Mouse (Mus musculus) R1 (cell line): ENCODE measurements around the gene Birc5.
"Not testable (repeated sequence)": the region's sequence is repeated elsewhere in the genome, so short reads cannot be mapped to it uniquely, and the experiment has no call there.

Experiments
- DNase-seq: peaks from one replicate; pipeline ENCODE4 v3.0.0-alpha.2; 2018; ENCODE audit warnings: low read depth, low spot score

Gene Birc5

GRCm38 (mm10) chr11:117848985-117849671, at the start of gene Birc5:
Birc5 (plus strand) TSS chr11:117849251.
- peak; percentile 97 for DNase-seq

DNA sequence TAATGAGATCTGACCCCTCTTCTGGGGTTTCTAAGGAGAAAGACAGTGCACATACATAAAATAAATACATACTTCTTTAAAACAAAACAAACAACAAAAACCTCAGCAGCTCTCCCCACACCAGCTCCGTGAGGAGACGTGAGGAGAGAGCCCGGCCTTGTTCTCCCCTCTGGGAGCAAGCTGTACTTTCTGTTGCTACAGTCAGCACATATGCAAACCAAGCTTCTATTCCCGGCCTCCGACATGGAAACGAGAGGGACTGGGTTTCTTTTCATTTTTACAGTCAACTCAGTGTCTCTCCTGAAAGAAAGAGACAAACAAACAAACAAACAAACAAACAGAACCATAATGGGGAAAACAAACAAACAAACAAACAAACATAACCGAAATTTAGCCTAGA, 49.0 kb upstream of the Birc5 start:
- DNase-seq: no peak

DNA sequence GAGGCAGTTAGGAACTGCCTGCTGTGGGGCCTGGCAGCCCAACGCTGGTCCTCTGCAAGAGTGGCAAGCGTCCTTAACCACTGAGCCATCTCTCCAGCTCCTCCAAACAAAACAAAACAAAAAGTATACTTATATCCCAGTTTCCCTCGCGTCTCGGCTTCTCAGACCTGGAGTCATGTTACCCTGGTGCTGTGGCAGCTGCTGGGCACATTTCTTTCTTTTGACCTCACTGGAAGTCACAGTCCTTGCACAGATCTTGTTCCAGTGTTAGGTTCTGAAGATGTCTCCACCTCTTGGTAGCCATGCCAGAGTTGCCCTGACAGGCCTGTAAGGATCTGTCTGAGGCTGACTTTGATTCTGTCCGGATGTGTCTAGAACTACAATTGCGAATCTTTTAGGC, 47.4 kb upstream of the Birc5 start:
- DNase-seq: no peak

- no peak for DNase-seq
Observed at GRCm38 (mm10) chr11:117803166-117803688, 45.8 kb upstream of the Birc5 start.

GRCm38 (mm10) chr11:117806781-117807180, 42.3 kb upstream of the Birc5 start:
- no peak for DNase-seq

DNA sequence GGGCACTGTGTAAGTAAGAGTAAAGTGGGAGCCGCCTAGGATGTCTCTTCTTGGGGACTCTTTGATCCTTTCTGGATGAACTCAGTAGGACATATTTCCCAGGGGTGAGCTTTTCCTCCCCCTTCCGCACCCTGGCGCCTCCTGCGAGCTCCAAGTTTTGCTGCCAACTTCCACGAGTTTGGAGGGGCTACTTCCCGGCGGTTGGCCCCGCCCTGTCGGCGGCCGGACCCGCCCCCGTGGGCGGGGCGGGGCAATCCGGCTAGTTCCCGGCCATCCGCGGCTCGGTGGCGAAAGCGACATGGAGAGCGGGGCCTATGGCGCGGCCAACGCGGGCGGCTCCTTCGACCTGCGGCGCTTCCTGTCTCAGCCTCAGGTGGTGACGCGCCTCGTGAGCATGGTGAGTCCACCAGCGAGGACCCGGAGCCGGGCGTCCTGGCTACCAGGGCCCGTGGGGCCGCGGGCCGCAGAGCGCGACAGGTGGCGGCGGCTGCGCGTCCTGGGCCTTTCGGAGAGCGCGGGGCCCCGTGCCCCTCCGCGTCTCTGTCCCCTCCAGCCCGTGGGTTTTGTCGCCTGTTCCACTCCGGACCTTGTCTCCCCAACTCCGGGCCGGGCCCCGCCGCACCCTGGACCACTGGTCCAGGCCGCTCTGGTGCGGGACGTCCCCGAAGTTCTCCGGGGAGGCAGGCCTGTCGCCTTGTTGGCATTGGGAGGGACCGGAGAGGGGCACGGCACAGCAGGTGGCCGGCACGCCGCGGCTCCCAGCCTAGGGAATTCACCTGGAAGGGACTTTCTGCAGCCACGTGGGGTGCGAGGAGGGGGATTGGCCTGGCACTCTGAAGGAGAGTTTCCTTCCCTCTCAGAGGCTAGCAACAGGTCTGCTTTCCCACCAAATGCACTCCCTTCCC, 39.4 kb upstream of the Birc5 start, which contains the start of the genes Gm20708 and Syngr2:
Gene Gm20708 (plus strand): TSS at position 262 of the 905 bp plus-strand sequence.
Gene Syngr2 (plus strand): TSS at position 262 of the 905 bp plus-strand sequence.
- peak; percentile 82 for DNase-seq

DNA sequence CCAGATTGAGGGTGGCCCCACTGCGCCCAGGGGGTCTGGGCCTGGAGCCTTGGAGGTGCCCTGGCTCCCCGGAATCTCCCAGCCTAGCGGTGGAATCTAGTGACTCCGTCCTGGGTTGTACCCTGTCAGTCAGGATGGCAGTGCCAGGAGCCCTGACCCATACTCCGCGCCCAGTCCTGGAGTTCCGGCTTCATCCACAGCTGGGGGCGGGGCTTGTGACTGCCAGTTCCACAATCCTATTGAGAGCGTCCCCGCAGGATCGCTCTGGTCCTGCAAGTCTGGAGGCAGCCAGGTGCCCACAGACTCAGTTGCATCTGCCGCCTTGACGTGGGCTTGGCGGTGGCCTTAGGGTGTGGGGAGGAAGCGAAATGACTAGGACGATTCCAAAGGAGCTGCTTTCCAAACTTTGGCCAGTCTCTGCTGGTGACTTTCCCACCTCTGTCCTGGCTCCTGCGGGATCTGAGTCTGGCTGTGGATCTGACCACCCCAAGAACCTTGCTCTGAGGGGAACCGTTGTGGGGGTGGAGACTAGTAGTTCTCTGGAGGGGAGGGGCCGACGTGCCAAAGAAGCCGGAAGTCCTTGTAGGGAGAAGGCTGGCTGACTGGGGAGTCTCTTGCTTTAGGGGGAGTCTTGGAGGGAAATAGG, 38.5 kb upstream of the Birc5 start:
- DNase-seq: peak; percentile 94

DNA sequence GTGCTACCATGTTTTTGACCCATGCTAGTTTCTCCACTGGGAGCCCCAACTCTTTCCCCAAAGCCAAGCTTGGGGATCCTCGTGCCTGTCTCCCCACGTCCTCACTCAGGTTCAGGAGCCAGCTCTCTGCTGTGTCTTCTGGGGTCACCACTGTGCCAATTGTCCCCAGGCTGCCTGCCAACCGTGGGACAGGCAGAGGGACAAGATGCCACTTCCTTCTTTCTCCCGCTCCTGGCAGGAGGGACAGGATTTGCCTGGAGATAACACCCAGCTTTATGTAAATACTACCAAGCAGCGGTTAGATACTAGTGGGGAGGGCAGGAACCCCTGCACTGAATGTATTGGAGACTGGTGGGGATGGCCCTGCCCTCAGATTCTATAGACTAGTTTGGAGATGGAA, 35.2 kb upstream of the Birc5 start:
- DNase-seq: no peak

DNA sequence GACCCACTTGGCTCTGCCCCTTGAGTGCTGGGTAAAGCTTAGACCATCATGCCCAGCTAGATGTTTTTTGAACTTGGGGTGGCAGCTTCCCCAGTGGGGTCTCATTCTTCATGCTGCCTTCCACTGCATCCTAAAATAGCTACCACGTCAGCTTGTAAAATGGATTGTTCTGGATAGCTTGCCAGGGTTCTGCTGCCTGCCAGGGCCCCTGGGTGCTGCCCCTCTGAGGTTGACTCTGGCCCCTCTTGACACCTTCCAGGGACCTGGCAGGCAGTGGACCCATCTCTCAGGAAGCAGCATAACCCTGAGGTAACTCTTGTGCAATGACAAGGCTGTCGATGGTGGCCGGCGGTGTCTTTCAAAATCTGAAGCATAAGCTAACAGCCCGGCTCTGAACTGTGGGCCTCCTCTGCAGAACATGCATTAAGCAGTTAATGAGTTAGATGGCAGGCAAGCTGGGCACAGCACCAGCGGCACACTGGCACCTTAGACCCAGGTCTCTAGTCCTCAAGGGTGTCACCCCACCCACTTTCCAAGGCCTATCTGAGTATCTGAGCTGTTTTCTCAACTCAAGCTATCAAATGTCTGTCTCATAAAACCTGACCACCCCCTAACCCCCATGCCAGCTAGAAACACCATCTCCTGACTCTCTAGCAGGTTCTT, 34.2 kb upstream of the Birc5 start:
- no peak for DNase-seq

DNA sequence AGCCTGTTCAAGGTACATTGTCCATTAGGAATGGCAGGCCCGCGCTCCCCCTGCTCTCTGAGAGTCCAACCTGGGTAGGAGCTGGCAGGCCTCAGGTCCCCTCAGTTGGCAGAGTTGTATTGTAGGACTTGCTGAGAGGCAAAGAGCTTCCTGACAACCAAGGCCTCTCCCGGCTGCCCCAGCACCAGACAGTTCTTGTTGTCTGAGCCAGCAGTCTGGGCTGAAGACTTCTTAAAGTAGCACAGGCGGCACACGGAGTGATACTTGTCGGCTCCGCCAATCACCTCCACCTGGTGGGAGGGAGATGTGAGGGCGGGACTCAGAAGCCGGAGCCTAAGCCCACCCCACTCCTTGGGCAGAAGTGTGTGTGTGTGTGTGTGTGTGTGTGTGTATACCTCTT, 33.2 kb upstream of the Birc5 start:
- not testable (repeated sequence) for DNase-seq

DNA sequence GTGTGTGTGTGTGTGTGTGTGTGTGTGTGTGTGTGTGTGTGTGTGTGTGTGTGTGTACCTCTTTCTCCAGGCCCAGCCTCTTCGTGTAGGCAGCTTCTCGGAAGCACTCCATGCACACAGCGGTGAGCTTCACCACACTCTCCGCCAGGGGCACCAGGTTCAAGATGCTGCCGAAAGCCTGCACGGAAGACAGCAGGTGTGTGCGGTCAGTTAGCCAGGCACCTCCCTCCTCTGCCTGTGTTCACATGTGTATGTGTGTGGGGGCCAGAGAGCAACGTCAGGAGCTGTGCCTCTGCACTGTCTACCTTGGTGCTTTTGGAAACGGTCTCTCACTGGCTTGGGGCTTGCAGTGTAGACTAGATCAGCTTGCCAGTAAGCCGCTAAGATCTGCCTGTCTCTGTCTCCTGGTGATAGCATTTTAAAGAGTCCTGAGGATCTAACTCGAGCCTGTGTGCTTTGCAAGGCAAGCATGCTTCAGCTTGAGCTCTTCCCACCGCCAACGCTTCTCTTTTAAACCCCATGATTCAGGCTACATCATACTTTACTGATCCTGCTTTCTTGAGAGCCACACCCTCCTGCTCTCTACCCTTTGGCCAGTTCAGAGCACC, 32.6 kb upstream of the Birc5 start:
- DNase-seq: peak; percentile 56

GRCm38 (mm10) chr11:117819095-117819494, 30.0 kb upstream of the Birc5 start:
- peak; percentile 23 for DNase-seq

GRCm38 (mm10) chr11:117820173-117820572, 28.9 kb upstream of the Birc5 start:
- no peak for DNase-seq

DNA sequence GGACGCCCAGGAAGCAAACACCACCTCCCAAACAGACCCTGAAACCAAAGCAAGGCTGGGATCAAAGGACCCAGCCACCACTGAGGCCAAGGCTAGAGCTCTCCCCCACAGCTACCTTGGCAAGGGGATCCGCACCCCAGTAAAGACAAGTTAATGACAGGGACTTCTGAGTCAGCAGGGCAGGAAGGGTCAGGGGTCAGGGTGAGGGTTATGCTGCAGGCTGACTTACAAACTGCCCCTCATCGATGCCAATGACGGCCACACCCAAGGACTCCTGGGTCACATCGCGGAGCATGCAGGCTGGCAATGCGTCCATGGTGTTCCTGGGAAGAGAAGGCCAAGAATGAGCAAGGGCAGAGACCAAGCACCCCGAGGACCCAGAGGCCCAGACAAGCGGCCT, 27.2 kb upstream of the Birc5 start:
- no peak for DNase-seq

DNA sequence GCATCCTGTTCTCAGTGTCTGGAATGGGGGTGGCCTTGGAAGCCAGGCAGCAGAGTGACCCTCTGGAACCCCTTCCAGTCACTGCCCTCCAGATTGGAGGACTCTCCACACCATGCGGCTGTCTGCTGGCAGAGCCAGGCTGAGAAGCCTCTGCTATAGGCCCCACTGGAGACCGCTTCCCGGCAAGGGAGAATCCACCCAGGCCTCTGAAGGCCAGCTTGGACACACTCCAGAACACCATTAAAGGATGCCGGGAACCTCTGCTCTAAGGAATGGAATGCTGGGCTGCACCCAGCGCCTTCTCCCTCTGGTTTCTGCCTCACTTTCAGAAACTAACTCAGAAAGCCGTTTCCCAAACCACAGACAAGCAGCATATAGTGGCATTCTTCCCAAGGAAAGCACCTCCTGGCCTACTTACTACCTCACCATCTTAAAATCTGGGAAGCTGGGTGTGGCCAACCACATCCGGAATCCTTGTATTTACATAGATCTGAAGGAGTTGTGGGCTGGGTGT, 26.3 kb upstream of the Birc5 start:
- DNase-seq: peak; percentile 86

DNA sequence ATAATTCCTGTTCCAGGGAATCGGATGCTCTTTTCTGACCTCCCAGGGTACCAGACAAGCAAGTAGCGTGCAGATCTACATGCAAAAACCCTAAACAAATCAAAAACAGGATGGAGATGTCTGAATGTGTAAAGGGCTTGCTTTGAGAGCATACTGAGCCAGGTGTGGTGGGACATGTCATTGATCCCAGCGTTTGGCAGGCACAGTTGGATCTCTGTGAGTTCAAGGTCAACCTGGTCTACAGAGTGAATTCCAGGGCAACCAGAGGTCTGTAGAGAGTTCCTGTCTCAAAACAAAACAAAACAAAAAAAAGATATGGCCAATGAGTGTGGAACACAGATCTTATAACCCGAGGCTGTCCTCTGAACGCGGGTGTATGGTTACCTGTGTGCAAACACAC, 25.6 kb upstream of the Birc5 start:
- peak; percentile 80 for DNase-seq

GRCm38 (mm10) chr11:117824060-117824969, 24.7 kb upstream of the Birc5 start:
- DNase-seq: peak; percentile 81

DNA sequence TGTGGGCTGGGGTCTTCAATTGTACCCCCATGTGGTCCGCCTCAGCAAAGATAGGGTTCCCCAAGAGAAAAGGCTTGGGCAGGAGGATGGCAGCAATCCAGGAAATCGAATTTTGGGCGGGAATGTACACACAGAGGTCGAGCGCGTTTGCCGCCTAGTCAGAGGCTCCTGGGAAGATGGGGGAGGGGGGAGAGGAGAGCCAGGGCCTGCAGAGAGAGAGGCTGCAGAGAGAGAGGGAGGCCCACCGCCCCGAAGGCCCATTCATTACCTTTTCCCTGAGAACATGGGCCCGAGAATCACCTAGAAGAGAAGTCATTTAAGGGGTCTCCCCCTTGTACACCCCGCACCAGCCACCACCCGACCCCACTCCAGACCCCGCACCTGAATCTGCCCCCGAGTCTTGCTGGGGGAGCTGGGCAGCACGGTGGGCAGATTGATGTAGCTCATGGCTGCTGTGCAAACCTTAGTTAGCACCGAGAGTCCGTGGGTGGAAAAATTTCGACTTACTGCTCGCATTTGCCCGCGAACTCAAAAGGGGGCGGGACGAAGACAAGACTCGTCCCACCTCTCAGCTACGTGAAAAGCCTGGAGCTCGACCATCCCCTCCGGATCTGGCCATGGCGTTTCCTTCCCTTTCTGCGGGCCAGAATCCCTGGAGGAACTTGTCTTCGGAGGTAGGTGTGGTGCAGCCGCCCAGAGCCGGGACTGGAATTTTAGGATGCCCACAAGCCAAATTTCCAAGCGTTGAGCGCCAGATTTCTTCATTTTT, 23.5 kb upstream of the Birc5 start, which contains the start of the genes Afmid and Tk1:
Gene Afmid (plus strand): TSS at position 592 of the 769 bp plus-strand sequence.
Gene Tk1 (minus strand): TSS at position 760 of the 769 bp plus-strand sequence.
- peak; percentile 97 for DNase-seq

DNA sequence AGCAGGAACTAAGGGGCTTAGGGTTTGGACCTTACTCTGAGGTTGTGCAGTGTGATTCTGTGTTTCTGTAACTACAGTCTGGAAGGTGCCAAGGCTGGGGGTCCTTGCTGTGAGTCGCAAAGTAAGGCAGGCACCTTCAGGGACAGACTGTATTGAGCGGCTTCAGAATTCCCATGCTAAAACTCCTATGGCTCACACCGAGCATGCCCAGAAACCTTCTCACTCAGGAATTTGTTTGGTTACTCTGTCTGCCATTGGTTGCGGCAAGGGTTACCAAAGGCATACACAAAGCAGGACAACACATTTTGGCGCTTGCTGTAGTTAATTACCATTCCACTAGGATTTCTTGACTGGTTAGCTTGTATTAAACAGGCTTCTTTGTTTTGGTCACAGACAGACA, 22.9 kb upstream of the Birc5 start:
- peak; percentile 83 for DNase-seq
